In the genomic region with DNA sequence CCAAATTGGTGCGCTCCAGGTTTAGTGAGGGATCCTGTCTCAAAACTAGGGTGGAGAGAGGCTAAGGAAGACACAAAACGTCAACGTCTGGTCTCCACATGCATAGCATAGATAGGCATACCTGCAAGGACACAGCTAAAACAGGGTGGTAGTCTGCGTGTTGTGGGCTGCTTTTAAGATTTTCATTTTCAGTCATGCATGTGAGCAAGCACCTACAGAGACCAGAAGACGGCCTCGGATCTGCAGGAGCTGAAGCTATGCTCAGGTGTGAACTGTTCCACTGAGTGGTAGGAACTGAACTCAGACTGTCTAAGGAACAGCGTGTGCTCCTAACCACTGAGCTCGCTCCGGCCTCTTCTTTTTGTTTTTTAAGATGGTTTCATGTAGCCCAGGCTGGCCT, we compare ENCODE assay signal across 21 mouse cellular contexts. TPM values are rescaled to one million over a fixed set of nuclear protein-coding genes. Genes with fewer than 3 reads are reported as not detected.
"Had no signal": no experiment of that assay in that cellular context is flagged by ENCODE, and none has a peak within 500 bp of the region (broad histone marks: within the 10 kb centered on the region; RNA-seq: fewer than 3 reads in every experiment).

No protein-coding gene starts in this region.

- H3K27ac ChIP-seq: liver, embryonic 14.5 days; midbrain, embryonic 10.5 days; midbrain, embryonic 13.5 days; midbrain, embryonic 15.5 days; neural tube, embryonic 13.5 days; neural tube, embryonic 15.5 days had no signal

- H3K27me3 ChIP-seq: midbrain, embryonic 13.5 days; midbrain, embryonic 15.5 days; neural tube, embryonic 13.5 days; neural tube, embryonic 15.5 days had no signal

- ATAC-seq: midbrain, embryonic 13.5 days; midbrain, embryonic 15.5 days had no signal

- H3K4me2 ChIP-seq: lung, embryonic 14.5 days; midbrain, embryonic 13.5 days; midbrain, embryonic 15.5 days; neural tube, embryonic 13.5 days; neural tube, embryonic 15.5 days had no signal

- H3K9ac ChIP-seq: liver, embryonic 14.5 days; lung, embryonic 14.5 days; midbrain, embryonic 13.5 days; midbrain, embryonic 15.5 days; neural tube, embryonic 13.5 days; neural tube, embryonic 15.5 days had no signal

- DNase-seq: lung, adult 18-20 months; lung, embryonic 14.5 days; lung, postnatal 10 days; lung, postnatal 4 days; retina, postnatal 1 day; right cerebral cortex, adult 18-20 months; right cerebral cortex, postnatal 25 days; right cerebral cortex, postnatal 4 days; spleen, adult 18-20 months; thymus, adult 18-20 months; thymus, postnatal 25 days; thymus, postnatal 4 days had no signal

- H3K4me3 ChIP-seq: midbrain, embryonic 10.5 days; midbrain, embryonic 13.5 days; midbrain, embryonic 15.5 days; myocyte; neural tube, embryonic 13.5 days; neural tube, embryonic 15.5 days had no signal

- H3K9me3 ChIP-seq: midbrain, embryonic 10.5 days; midbrain, embryonic 13.5 days; midbrain, embryonic 15.5 days; neural tube, embryonic 13.5 days; neural tube, embryonic 15.5 days had no signal

RNA-seq across cellular contexts. Expression of gene Thrsp, which starts 42.4 kb away (rescaled TPM):
- total RNA-seq: megakaryocyte progenitor cell, adult 5-6 weeks; megakaryocyte-erythroid progenitor cell, adult 5-6 weeks had no signal
